Mouse (Mus musculus): ENCODE results near the gene 2310011J03Rik. TPM values are rescaled to one million over a fixed set of nuclear protein-coding genes. Genes with fewer than 3 reads are reported as not detected.

2310011J03Rik gene
- polyA plus RNA-seq, 1 experiment from 2014 or later: 60.2 TPM

- WGBS: 22% methylated on average over 19 of the region's 19 CpGs
- Histone ChIP-seq H3K36me3 (replicated peaks) (peaks cover 4% of the 10 kb centered on the region), H3K27ac (no peak overlapping the region), H3K4me3 (peak overlapping the region; percentile 10), H3K9me3 (no peaks in the 10 kb centered on the region), H3K4me1 (peaks cover 55% of the 10 kb centered on the region), H3K27me3 (ENCODE audit: poor library complexity, severe bottlenecking) (peaks cover 86% of the 10 kb centered on the region)
- peak; percentile 90 for DNase-seq (ENCODE audit: extremely low spot score, low spot score)
Measured at GRCm38 (mm10) chr10:80339941-80340750, 19.8 kb upstream of the 2310011J03Rik start.

GRCm38 (mm10) chr10:80336263-80336662 is 15.9 kb upstream of the 2310011J03Rik start:
- Histone ChIP-seq H3K4me3 (no peak overlapping the region), H3K4me1 (peaks cover 24% of the 10 kb centered on the region), H3K27me3 (ENCODE audit: poor library complexity, severe bottlenecking) (peaks cover 76% of the 10 kb centered on the region), H3K27ac (no peak overlapping the region), H3K9me3 (no peaks in the 10 kb centered on the region), H3K36me3 (replicated peaks) (peaks cover 4% of the 10 kb centered on the region)
- 90% methylated on average over 12 of the region's 12 CpGs for WGBS
- no peak for DNase-seq (ENCODE audit: extremely low spot score, low spot score)

- Histone ChIP-seq H3K4me3 (no peak overlapping the region), H3K4me1 (peaks cover 31% of the 10 kb centered on the region), H3K27me3 (ENCODE audit: poor library complexity, severe bottlenecking) (peaks cover 71% of the 10 kb centered on the region), H3K36me3 (replicated peaks) (peaks cover 4% of the 10 kb centered on the region), H3K27ac (no peak overlapping the region), H3K9me3 (no peaks in the 10 kb centered on the region)
- no peak for DNase-seq (ENCODE audit: extremely low spot score, low spot score)
- 86% methylated on average over 5 of the region's 5 CpGs for WGBS
Measured at GRCm38 (mm10) chr10:80332525-80332989, 12.2 kb upstream of the 2310011J03Rik start.

GRCm38 (mm10) chr10:80331636-80332524 is 11.5 kb upstream of the 2310011J03Rik start:
- H3K36me3 ChIP-seq (replicated peaks): peaks cover 4% of the 10 kb centered on the region
- peaks cover 31% of the 10 kb centered on the region for H3K4me1 ChIP-seq
- WGBS: 79% methylated on average over 10 of the region's 10 CpGs
- no peak for DNase-seq (ENCODE audit: extremely low spot score, low spot score)
- no peaks in the 10 kb centered on the region for H3K9me3 ChIP-seq
- no peak overlapping the region for H3K4me3 ChIP-seq
- H3K27me3 ChIP-seq (ENCODE audit: poor library complexity, severe bottlenecking): peaks cover 72% of the 10 kb centered on the region
- H3K27ac ChIP-seq: no peak overlapping the region

DNA sequence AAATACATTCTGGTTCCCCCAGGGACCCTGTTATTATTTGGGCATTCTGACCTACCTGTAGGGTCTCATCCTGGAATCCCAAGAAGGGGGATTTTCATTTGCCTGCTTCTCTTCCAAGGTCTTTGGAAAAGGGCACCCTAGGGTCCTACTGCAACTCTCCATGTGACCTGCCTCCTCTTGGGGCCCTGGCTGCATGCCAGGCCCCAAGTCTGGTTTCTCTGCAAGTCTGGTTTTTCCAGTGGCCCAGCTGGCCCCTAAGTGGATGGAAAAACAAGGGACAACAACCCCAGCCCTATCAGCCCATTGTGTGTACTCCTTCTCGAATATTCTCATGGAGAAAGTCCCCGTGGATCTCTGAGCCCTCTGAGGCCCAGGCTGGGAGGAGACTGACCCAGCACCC is 10.6 kb upstream of the 2310011J03Rik start:
- 76% methylated on average over 2 of the region's 2 CpGs for WGBS
- H3K4me1 ChIP-seq: peaks cover 31% of the 10 kb centered on the region
- DNase-seq (ENCODE audit: extremely low spot score, low spot score): no peak
- no peak overlapping the region for H3K27ac ChIP-seq
- no peaks in the 10 kb centered on the region for H3K9me3 ChIP-seq
- peaks cover 62% of the 10 kb centered on the region for H3K27me3 ChIP-seq (ENCODE audit: poor library complexity, severe bottlenecking)
- peaks cover 4% of the 10 kb centered on the region for H3K36me3 ChIP-seq (replicated peaks)
- H3K4me3 ChIP-seq: peak overlapping the region; percentile 56; the same call in 1 of the 2 replicates

- H3K4me3 ChIP-seq: peak overlapping the region; percentile 56
- WGBS: 2% methylated on average over 40 of the region's 41 CpGs
- peaks cover 35% of the 10 kb centered on the region for H3K4me1 ChIP-seq
- H3K36me3 ChIP-seq (replicated peaks): no peaks in the 10 kb centered on the region
- H3K27me3 ChIP-seq (ENCODE audit: poor library complexity, severe bottlenecking): peaks cover 60% of the 10 kb centered on the region
- no peaks in the 10 kb centered on the region for H3K9me3 ChIP-seq
- DNase-seq (ENCODE audit: extremely low spot score, low spot score): no peak
- H3K27ac ChIP-seq: peak overlapping the region; percentile 62
Measured at GRCm38 (mm10) chr10:80330084-80330483, 9.7 kb upstream of the 2310011J03Rik start.

DNA sequence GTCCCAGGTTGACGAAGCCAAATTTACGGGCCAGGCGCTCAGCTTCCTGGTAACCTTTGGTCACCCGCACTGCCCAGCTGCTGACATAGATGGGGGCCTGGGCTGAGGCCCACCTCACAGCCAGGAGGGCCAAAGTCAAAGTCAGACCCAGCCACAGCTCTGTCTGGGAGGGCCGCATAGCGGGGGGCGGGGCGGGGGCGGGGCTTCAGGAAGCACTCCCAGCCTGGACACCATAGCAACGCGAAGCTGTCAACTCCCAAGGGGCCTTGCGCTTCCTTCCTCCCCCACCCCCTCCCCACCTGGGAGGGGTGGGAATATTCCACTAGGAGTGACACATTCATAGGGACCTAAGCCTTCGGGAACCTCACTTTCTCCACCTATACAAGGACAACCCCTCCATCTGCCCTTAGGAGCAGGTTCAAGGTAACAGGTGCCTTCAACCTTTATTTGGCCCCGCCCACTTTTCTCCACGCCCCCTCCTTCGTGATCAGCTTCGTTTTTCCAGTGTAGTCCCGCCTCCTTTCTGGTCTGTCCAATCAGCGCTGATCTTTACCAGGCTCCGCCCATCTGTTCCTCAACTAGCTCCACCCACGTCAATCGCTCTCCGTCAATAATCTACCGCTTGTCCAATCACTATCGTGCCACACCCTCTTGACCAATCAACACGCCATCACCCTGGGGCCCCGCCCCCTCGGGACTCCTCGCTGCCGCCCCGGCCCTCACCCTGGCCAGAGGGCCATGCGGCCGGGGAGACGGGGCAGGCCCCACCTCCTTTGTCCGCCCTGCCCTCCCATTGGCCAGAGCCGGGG is 9.1 kb upstream of the 2310011J03Rik start, which contains the start of the genes Pcsk4 and Reep6:
Pcsk4 (minus strand) TSS at position 226 of the 809 bp plus-strand sequence.
Reep6 (plus strand) TSS at position 681 of the 809 bp plus-strand sequence.
- no peaks in the 10 kb centered on the region for H3K9me3 ChIP-seq
- peaks cover 61% of the 10 kb centered on the region for H3K27me3 ChIP-seq (ENCODE audit: poor library complexity, severe bottlenecking)
- H3K36me3 ChIP-seq (replicated peaks): no peaks in the 10 kb centered on the region
- H3K4me3 ChIP-seq: peak within 1 kb of the TSS; percentile 56
- H3K27ac ChIP-seq: peak within 1 kb of the TSS; percentile 62
- peak; percentile 98 for DNase-seq (ENCODE audit: extremely low spot score, low spot score)
- WGBS: 3% methylated on average over 36 of the region's 36 CpGs
- H3K4me1 ChIP-seq: peaks cover 41% of the 10 kb centered on the region

DNA sequence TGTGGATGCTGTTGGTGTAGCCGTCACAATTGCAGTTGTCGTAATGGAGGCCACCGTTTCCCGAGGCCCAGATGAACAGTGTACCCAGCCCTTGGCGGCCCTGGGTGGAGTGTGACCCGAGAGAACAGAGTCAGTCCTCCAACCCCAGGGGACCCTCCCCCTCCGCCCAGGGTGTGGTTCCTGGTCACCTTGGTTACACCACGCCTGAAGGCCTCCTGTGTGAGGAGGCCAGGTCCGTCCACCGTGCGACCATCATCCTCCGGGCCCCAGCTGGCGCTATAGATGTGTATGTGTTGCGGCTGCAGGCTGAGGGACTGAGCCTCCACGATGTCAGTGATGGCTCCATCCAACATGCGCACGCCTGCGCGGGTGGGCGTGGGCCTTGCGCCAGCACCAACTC is 4.7 kb upstream of the 2310011J03Rik start:
- peaks cover 60% of the 10 kb centered on the region for H3K4me1 ChIP-seq
- H3K27me3 ChIP-seq (ENCODE audit: poor library complexity, severe bottlenecking): peaks cover 56% of the 10 kb centered on the region
- no peak overlapping the region for H3K27ac ChIP-seq
- H3K4me3 ChIP-seq: peak overlapping the region; percentile 14; the same call in 1 of the 2 replicates
- WGBS: 89% methylated on average over 21 of the region's 21 CpGs
- no peaks in the 10 kb centered on the region for H3K9me3 ChIP-seq
- H3K36me3 ChIP-seq (replicated peaks): peaks cover 5% of the 10 kb centered on the region; the same call in 1 of the 2 replicates
- no peak for DNase-seq (ENCODE audit: extremely low spot score, low spot score)

GRCm38 (mm10) chr10:80324120-80325037 is 4.0 kb upstream of the 2310011J03Rik start:
- H3K9me3 ChIP-seq: no peaks in the 10 kb centered on the region
- 80% methylated on average over 17 of the region's 17 CpGs for WGBS
- peak overlapping the region; percentile 76 for H3K4me3 ChIP-seq
- peaks cover 60% of the 10 kb centered on the region for H3K4me1 ChIP-seq
- H3K36me3 ChIP-seq (replicated peaks): peaks cover 5% of the 10 kb centered on the region; the same call in 1 of the 2 replicates
- peaks cover 56% of the 10 kb centered on the region for H3K27me3 ChIP-seq (ENCODE audit: poor library complexity, severe bottlenecking)
- DNase-seq (ENCODE audit: extremely low spot score, low spot score): no peak
- H3K27ac ChIP-seq: no peak overlapping the region

DNA sequence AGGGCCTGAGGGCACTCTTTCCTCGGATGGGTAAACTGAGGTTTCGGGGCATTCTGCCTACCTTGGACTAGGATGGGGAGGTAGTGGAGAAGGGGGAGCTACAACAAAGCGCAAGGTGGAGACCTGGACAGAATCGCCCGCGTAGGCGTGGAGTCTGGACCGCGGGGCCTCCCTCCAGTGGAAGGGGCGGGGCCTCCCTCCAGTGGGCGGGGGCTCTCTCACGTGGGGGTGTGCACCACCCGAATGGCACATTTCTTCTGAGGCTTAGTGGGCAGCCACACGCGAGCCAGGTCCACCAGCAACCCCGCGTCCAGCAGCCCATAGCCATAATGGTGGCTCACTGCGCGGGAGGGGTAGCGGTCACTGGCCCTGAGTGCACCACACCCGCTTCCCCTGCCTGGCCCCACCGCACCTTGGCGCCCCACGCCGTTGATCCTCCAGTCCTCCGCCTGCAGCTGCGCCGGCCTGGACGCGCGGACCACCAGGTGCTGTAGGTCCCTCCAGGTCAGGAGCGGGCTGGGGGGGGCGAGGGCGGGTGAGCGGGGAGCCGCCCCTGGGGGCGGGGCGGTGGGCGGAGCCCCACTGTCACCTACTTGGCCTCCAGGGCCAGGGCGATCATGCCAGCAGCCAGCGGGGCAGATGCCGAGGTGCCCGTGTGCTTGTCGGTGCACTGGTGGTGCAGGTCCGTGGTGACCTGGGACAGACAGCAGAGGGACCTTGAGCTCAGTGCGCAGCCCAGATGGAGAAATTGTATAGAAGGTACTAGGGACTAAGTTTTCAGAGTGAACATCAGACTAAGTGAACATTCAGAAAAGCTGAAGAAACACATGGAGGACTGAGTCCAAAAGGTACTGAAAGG is 3.2 kb upstream of the 2310011J03Rik start:
- Histone ChIP-seq H3K27me3 (ENCODE audit: poor library complexity, severe bottlenecking) (peaks cover 51% of the 10 kb centered on the region), H3K36me3 (replicated peaks) (peaks cover 13% of the 10 kb centered on the region), H3K9me3 (no peaks in the 10 kb centered on the region), H3K4me1 (peaks cover 60% of the 10 kb centered on the region), H3K27ac (peak overlapping the region; percentile 85), H3K4me3 (peak overlapping the region; percentile 76)
- 2% methylated on average over 44 of the region's 46 CpGs for WGBS
- DNase-seq (ENCODE audit: extremely low spot score, low spot score): peak; percentile 64
